Mouse (Mus musculus) limb, embryonic 13.5 days (tissue): ENCODE data around the gene Dgkz. TPM values are rescaled to one million over a fixed set of nuclear protein-coding genes. Genes with fewer than 3 reads are reported as not detected.

ENCODE experiments used
- ATAC-seq: fragments of 200-750 bp; cut with Nextera tagmentation; 2 replicates; pipeline ENCODE4 v1.8.0; 2017; ENCODE audit warnings: low read depth, moderate number of reproducible peaks, moderate TSS enrichment; ENCODE audit not compliant: low FRiP score
- H3K27ac ChIP-seq: fragments of 300-500 bp; sonication (generic); 2 replicates; pipeline ENCODE4 v1.5.1; 2015; ENCODE audit warnings: inconsistent platforms, mild to moderate bottlenecking, moderate library complexity
- H3K27me3 ChIP-seq: fragments of 300-500 bp; sonication (generic); 2 replicates; pipeline ENCODE4 v1.6.1; 2015; ENCODE audit warnings: mild to moderate bottlenecking, inconsistent platforms
- H3K36me3 ChIP-seq: fragments of 300-500 bp; sonication (generic); 2 replicates; pipeline ENCODE4 v1.6.1; 2015; ENCODE audit warnings: inconsistent platforms, mild to moderate bottlenecking, moderate library complexity
- H3K4me1 ChIP-seq: fragments of 300-500 bp; sonication (generic); 2 replicates; pipeline ENCODE4 v1.6.1; 2015; ENCODE audit warnings: inconsistent platforms
- H3K4me2 ChIP-seq: fragments of 300-500 bp; sonication (generic); replicated peaks from 2 replicates; pipeline ENCODE4 v1.6.1; 2015; ENCODE audit warnings: inconsistent platforms, mild to moderate bottlenecking, moderate library complexity
- H3K4me3 ChIP-seq: fragments of 300-500 bp; sonication (generic); 2 replicates; pipeline ENCODE4 v1.5.1; 2015; ENCODE audit warnings: moderate library complexity, mild to moderate bottlenecking, inconsistent platforms
- H3K9ac ChIP-seq: fragments of 300-500 bp; sonication (generic); 2 replicates; pipeline ENCODE4 v1.6.1; 2015; ENCODE audit warnings: mild to moderate bottlenecking, inconsistent platforms
- H3K9me3 ChIP-seq: fragments of 300-500 bp; sonication (generic); 2 replicates; pipeline ENCODE4 v1.6.1; 2016; ENCODE audit warnings: inconsistent platforms
- WGBS: fragments of 180-500 bp; shearing (Covaris S2); methylation state at CpG from one replicate; pipeline ENCODE4 v1.1.7; 2015; 5-methylcytosine and 5-hydroxymethylcytosine counted together
- polyA plus RNA-seq: library from polyadenylated mRNA; unstranded; fragments of >200 nt; fragmentation: Nextera tagmentation; extraction: Ambion mirVana; gene quantifications from 2 replicates; pipeline ENCODE4 v1.2.1, GENCODE M21; 2015

Dgkz gene
- polyA plus RNA-seq, 1 experiment from 2014 or later: 34.0 TPM

GRCm38 (mm10) chr2:91922586-91923414, 52.9 kb downstream of the Dgkz start:
- Histone ChIP-seq H3K27ac (no peak overlapping the region), H3K27me3 (peaks cover 64% of the 10 kb centered on the region), H3K36me3 (peaks cover 16% of the 10 kb centered on the region), H3K4me1 (peaks cover 35% of the 10 kb centered on the region), H3K9me3 (no peaks in the 10 kb centered on the region), H3K9ac (no peak overlapping the region), H3K4me3 (peak overlapping the region; percentile 58), H3K4me2 (peak overlapping the region; percentile 94)
- 2% methylated on average over 37 of the region's 37 CpGs for WGBS
- no peak for ATAC-seq

GRCm38 (mm10) chr2:91921790-91922570, 53.7 kb downstream of the Dgkz start:
- Histone ChIP-seq H3K36me3 (peaks cover 24% of the 10 kb centered on the region), H3K27me3 (peaks cover 64% of the 10 kb centered on the region), H3K4me3 (peak overlapping the region; percentile 58), H3K9me3 (no peaks in the 10 kb centered on the region), H3K4me2 (peak overlapping the region; percentile 94), H3K27ac (no peak overlapping the region), H3K4me1 (peaks cover 35% of the 10 kb centered on the region), H3K9ac (peak overlapping the region; percentile 54)
- ATAC-seq: peak; percentile 48; the same call in 1 of the 2 replicates
- under 1% methylated on average over 64 of the region's 64 CpGs for WGBS

DNA sequence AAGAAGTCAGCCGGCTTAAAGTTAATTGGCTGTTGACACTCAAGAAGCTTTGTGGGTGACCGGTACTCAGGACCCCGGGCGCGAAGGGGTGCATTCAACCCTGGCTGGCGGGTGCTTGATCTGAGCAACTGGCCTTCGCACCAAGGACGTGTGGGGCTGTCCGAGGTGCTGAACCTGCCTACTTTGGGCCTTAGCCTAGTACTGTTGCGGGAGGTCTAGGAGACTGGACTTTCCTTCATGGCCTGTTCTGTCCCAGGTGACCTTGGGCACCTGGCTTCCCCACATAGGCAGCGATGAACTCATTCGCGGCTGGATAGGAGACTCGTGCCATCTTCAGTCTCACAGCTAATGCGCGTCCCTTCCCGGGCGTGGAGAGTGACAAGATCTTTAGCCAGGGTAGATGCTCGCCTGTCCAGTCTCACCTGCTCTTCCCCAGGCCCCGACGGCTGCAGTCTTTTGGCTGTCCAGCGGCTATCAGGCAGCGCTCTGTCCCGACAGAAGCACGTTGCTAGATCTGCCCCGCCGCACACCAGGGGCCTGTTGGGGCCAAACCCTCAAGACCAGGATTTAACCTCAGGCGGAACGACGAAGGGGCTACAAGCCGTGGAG, 54.4 kb downstream of the Dgkz start:
- Histone ChIP-seq H3K27me3 (peaks cover 64% of the 10 kb centered on the region), H3K27ac (no peak overlapping the region), H3K4me1 (peaks cover 35% of the 10 kb centered on the region), H3K4me2 (peak overlapping the region; percentile 94), H3K9ac (peak overlapping the region; percentile 54), H3K36me3 (peaks cover 31% of the 10 kb centered on the region), H3K9me3 (no peaks in the 10 kb centered on the region), H3K4me3 (peak overlapping the region; percentile 58)
- WGBS: 3% methylated on average over 31 of the region's 31 CpGs
- ATAC-seq: peak; percentile 51

- Histone ChIP-seq H3K4me1 (peaks cover 32% of the 10 kb centered on the region), H3K27me3 (peaks cover 57% of the 10 kb centered on the region), H3K36me3 (peaks cover 41% of the 10 kb centered on the region), H3K9me3 (no peaks in the 10 kb centered on the region), H3K4me2 (no peak overlapping the region), H3K9ac (no peak overlapping the region), H3K4me3 (no peak overlapping the region), H3K27ac (no peak overlapping the region)
- WGBS: 70% methylated on average over 4 of the region's 4 CpGs
- no peak for ATAC-seq
Observed at GRCm38 (mm10) chr2:91920130-91920529, 55.5 kb downstream of the Dgkz start.

DNA sequence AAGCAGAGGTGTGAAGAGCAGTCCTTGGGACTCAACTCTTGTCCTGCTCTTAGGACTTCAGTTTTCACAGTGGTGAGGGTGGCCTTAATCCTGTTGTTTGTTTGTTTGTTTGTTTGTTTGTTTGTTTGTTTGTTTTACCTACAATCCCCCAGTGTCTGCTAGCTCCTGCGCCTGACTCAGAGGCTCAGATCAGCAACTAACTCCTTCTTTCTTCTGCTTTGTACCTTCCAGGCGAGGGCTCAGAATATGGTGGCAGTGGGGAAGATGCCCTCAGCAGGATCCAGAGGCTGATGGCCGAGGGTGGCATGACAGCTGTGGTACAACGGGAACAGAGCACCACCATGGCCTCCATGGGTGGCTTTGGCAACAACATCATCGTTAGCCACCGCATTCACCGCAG, 58.6 kb downstream of the Dgkz start:
- Histone ChIP-seq H3K4me3 (no peak overlapping the region), H3K27ac (no peak overlapping the region), H3K27me3 (peaks cover 27% of the 10 kb centered on the region), H3K36me3 (peaks cover 71% of the 10 kb centered on the region), H3K4me1 (peaks cover 12% of the 10 kb centered on the region), H3K9ac (no peak overlapping the region), H3K9me3 (no peaks in the 10 kb centered on the region), H3K4me2 (no peak overlapping the region)
- 89% methylated on average over 7 of the region's 7 CpGs for WGBS
- ATAC-seq: no peak

GRCm38 (mm10) chr2:91916346-91916977, 59.2 kb downstream of the Dgkz start:
- no peak overlapping the region for H3K4me2 ChIP-seq
- H3K36me3 ChIP-seq: peaks cover 78% of the 10 kb centered on the region
- peaks cover 20% of the 10 kb centered on the region for H3K27me3 ChIP-seq
- no peak overlapping the region for H3K27ac ChIP-seq
- no peaks in the 10 kb centered on the region for H3K9me3 ChIP-seq
- WGBS: 90% methylated on average over 7 of the region's 7 CpGs
- peaks cover 6% of the 10 kb centered on the region for H3K4me1 ChIP-seq
- H3K9ac ChIP-seq: no peak overlapping the region
- no peak for ATAC-seq
- no peak overlapping the region for H3K4me3 ChIP-seq

DNA sequence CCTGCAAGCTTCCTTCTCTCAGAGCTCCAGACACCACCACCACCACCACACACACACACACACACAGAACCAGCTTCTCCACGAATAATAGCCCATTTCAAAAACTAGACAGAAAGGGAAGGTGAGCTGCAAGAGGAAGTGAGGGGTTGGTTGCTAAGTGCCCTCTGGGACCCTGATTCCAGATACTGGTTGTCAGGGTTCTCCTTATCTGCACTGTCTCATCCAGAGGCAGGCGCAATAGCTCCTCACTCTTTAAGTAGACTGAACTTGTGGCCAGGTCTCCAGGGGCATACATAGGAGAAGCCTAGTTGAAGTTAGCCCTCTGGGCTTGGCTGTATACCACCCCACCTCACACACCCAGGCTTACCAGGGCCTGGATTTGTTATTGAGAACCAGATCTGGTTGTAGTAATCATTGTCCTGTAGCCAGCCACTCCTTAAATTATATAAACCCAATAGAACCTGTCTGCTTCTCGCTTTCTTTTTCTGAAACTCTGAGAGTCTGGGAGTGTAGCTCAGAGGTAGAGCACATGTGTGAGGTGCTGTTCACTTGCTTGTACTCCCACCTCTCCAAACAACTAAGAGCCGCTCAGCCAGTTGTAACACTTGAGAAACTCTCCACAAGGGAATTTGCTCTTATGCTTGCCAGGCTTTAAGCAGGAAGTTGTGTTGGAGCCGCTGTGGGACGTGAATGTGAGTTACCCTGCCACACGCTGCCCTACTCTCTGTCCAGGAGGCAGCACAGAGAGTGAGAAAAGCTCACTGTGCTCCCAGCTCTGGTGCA, 62.1 kb downstream of the Dgkz start:
- WGBS: 89% methylated on average over 7 of the region's 7 CpGs
- no peak for ATAC-seq
- Histone ChIP-seq H3K9ac (no peak overlapping the region), H3K4me3 (no peak overlapping the region), H3K4me1 (no peaks in the 10 kb centered on the region), H3K36me3 (peaks cover 97% of the 10 kb centered on the region), H3K27me3 (no peaks in the 10 kb centered on the region), H3K27ac (no peak overlapping the region), H3K9me3 (no peaks in the 10 kb centered on the region), H3K4me2 (no peak overlapping the region)

DNA sequence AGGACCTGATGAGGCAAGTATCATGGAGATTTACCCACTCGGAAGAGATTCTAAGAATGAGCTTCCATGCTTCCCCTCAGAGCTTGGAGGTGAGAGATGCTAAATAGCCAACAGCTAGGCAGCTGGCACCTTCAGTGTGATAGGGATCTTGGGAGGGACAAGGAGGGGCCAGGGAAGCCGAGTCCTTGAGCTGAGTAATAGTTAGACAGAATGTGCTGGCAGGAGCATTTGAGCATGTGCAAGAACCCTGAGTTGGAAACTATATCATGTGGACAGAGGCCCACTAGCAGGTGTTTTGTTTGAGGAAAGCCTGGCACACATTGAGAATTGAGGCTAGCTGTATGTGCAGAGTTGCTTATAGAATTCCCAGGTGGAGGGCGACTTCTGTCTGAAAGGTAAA, 63.0 kb downstream of the Dgkz start:
- no peak for ATAC-seq
- H3K36me3 ChIP-seq: peaks cover 95% of the 10 kb centered on the region
- 70% methylated on average over 3 of the region's 3 CpGs for WGBS

GRCm38 (mm10) chr2:91906141-91906540, 69.5 kb downstream of the Dgkz start:
- no peak overlapping the region for H3K4me2 ChIP-seq
- H3K9me3 ChIP-seq: no peaks in the 10 kb centered on the region
- no peaks in the 10 kb centered on the region for H3K27me3 ChIP-seq
- H3K9ac ChIP-seq: no peak overlapping the region
- no peak for ATAC-seq
- H3K4me1 ChIP-seq: 0 out of 2 replicates have a peak, but pooled peaks cover 4% of the 10 kb centered on the region
- WGBS: 84% methylated on average over 2 of the region's 2 CpGs
- H3K36me3 ChIP-seq: peaks cover 78% of the 10 kb centered on the region
- H3K27ac ChIP-seq: no peak overlapping the region
- no peak overlapping the region for H3K4me3 ChIP-seq

More for the DNA sequence above, 63.0 kb downstream of the Dgkz start:
- no peaks in the 10 kb centered on the region for H3K27me3 ChIP-seq
- H3K27ac ChIP-seq: no peak overlapping the region
- H3K9me3 ChIP-seq: no peaks in the 10 kb centered on the region
- no peak overlapping the region for H3K9ac ChIP-seq
- no peak overlapping the region for H3K4me2 ChIP-seq
- H3K4me1 ChIP-seq: no peaks in the 10 kb centered on the region
- H3K4me3 ChIP-seq: no peak overlapping the region

DNA sequence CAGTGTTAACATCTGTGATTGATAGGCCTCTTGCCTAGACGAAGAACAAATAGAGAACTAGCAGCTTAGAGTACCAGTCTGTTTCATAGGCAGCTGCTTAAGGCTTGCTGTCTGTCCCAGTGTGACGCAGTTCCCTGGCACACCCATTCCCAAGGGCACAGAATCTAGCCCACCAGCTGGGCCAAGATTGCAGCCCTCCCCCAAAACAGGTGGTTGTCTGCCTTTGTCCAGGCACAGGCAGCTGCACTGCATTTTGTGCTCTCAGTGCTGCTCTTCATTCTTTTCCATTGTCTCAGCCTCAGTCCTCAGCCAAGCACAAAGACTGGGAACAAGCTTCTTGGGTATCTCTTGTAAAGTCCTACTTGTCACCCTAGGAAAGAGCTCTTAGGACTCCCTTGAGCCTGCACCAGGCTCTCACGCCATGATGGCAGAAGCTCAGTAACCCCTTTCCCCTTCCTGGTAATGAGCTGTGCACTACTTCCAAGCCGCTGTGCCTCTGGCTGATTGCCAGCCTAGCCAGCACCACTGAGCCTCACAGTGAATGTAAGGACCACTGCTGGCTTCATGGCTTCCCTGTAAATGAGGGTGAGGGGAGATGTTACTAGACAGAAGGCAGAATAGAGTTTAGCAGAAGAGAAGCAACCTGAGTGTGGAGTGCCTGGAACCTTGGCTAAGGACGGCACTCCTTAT, 70.9 kb downstream of the Dgkz start:
- no peak overlapping the region for H3K9ac ChIP-seq
- 0 out of 2 replicates have a peak, but pooled peaks cover 4% of the 10 kb centered on the region for H3K4me1 ChIP-seq
- H3K27ac ChIP-seq: no peak overlapping the region
- 76% methylated on average over 5 of the region's 5 CpGs for WGBS
- ATAC-seq: 0 out of 2 replicates have a peak, but pooled peaks have one; percentile 40
- H3K4me3 ChIP-seq: no peak overlapping the region
- no peaks in the 10 kb centered on the region for H3K27me3 ChIP-seq
- peaks cover 77% of the 10 kb centered on the region for H3K36me3 ChIP-seq
- no peaks in the 10 kb centered on the region for H3K9me3 ChIP-seq
- no peak overlapping the region for H3K4me2 ChIP-seq
